In the genomic region with DNA sequence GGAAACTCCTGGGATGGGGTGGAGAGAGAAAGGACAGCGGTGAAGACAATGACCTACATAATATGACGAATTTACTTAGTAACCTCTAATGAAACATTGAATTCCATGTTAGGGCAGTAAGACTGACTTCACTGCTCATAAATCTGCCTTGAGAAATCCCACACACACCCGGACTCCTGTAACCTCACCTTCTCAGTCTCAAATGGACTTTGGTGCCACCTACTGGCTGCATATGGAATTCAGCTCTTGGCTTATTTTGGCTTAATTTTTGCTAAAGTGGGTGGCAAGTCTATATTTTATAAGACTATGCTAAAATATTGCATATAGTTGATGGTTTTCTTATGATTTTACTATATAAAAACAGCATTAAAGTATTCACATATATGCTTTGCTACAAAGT, we compare ENCODE assay signal across 9 mouse cellular contexts. TPM values are rescaled to one million over a fixed set of nuclear protein-coding genes. Genes with fewer than 3 reads are reported as not detected.
DNase-seq lines count a peak whose midpoint lies in the region; ATAC-seq and TF ChIP-seq lines count a peak whose summit lies in the region.
"Had no signal": no experiment of that assay in that cellular context is flagged by ENCODE, and none has a peak within 500 bp of the region (broad histone marks: within the 10 kb centered on the region; RNA-seq: fewer than 3 reads in every experiment).

No protein-coding gene starts in this region.

- H3K27ac ChIP-seq in heart, postnatal 0 days (ENCODE audit: low read depth), result no peak overlapping the region
- no peak overlapping the region for H3K27ac ChIP-seq in heart, embryonic 11.5 days (ENCODE audit: low read depth, low read length)
- no peak overlapping the region for H3K27ac ChIP-seq in midbrain, embryonic 14.5 days (replicated peaks; ENCODE audit: low read depth, low read length)
- H3K27ac ChIP-seq: lung, embryonic 15.5 days had no signal

- no peak for ATAC-seq in heart, postnatal 0 days (ENCODE audit: insufficient read depth, low read depth)
- ATAC-seq in heart, embryonic 11.5 days (replicated peaks; ENCODE audit: insufficient number of reproducible peaks, low FRiP score, low TSS enrichment), result no peak
- ATAC-seq in midbrain, embryonic 14.5 days (ENCODE audit: low FRiP score, low TSS enrichment), result 0 out of 2 replicates have a peak, but pooled peaks have one; percentile 31

- no peaks in the 10 kb centered on the region for H3K36me3 ChIP-seq in heart, postnatal 0 days (replicated peaks; ENCODE audit: control insufficient read depth, insufficient read depth, low read length)
- H3K36me3 ChIP-seq in heart, embryonic 11.5 days (ENCODE audit: control insufficient read depth, insufficient read depth, low read length), result no peaks in the 10 kb centered on the region
- H3K36me3 ChIP-seq in midbrain, embryonic 14.5 days (ENCODE audit: control insufficient read depth, insufficient read depth, low read length), result no peaks in the 10 kb centered on the region
- H3K36me3 ChIP-seq: lung, embryonic 15.5 days had no signal

- TF ChIP-seq CTCF in heart, postnatal 0 days (IDR thresholded peaks at IDR 0.05; ENCODE audit: low read depth), result peak; percentile 87

- no peak for TF ChIP-seq EP300 in heart, postnatal 0 days (IDR thresholded peaks at IDR 0.05; ENCODE audit: low read depth)

- H3K4me1 ChIP-seq in heart, postnatal 0 days (ENCODE audit: control insufficient read depth, insufficient read depth), result no peaks in the 10 kb centered on the region
- no peaks in the 10 kb centered on the region for H3K4me1 ChIP-seq in heart, embryonic 11.5 days (ENCODE audit: control insufficient read depth, insufficient read depth, low read length)
- H3K4me1 ChIP-seq in midbrain, embryonic 14.5 days (ENCODE audit: control insufficient read depth, insufficient read depth, low read length), result no peaks in the 10 kb centered on the region
- H3K4me1 ChIP-seq: lung, embryonic 15.5 days had no signal

- H3K9ac ChIP-seq in heart, postnatal 0 days (replicated peaks; ENCODE audit: low read depth, low read length), result no peak overlapping the region
- H3K9ac ChIP-seq in heart, embryonic 11.5 days (ENCODE audit: low read depth, low read length), result no peak overlapping the region
- H3K9ac ChIP-seq in midbrain, embryonic 14.5 days (replicated peaks; ENCODE audit: low read length), result no peak overlapping the region
- H3K9ac ChIP-seq: lung, embryonic 15.5 days had no signal

- no peak overlapping the region for H3K4me3 ChIP-seq in heart, postnatal 0 days (ENCODE audit: low read depth, low read length)
- H3K4me3 ChIP-seq in heart, embryonic 11.5 days (ENCODE audit: low read depth, low read length), result no peak overlapping the region
- no peak overlapping the region for H3K4me3 ChIP-seq in midbrain, embryonic 14.5 days (replicated peaks; ENCODE audit: low read depth, low read length)
- H3K4me3 ChIP-seq: lung, embryonic 15.5 days had no signal

- no peaks in the 10 kb centered on the region for H3K9me3 ChIP-seq in heart, postnatal 0 days (replicated peaks; ENCODE audit: control insufficient read depth, low read length)
- no peaks in the 10 kb centered on the region for H3K9me3 ChIP-seq in heart, embryonic 11.5 days (replicated peaks; ENCODE audit: control insufficient read depth, low read length)
- H3K9me3 ChIP-seq in midbrain, embryonic 14.5 days (ENCODE audit: control insufficient read depth, low read length), result no peaks in the 10 kb centered on the region
- H3K9me3 ChIP-seq: lung, embryonic 15.5 days had no signal

- no peaks in the 10 kb centered on the region for H3K27me3 ChIP-seq in heart, postnatal 0 days (ENCODE audit: control insufficient read depth, insufficient read depth, low read length)
- no peaks in the 10 kb centered on the region for H3K27me3 ChIP-seq in heart, embryonic 11.5 days (ENCODE audit: control insufficient read depth, insufficient read depth, low read length)
- no peaks in the 10 kb centered on the region for H3K27me3 ChIP-seq in midbrain, embryonic 14.5 days (ENCODE audit: control insufficient read depth, insufficient read depth, low read length)
- H3K27me3 ChIP-seq: lung, embryonic 15.5 days had no signal

- H3K4me2 ChIP-seq in heart, postnatal 0 days (ENCODE audit: low read depth, low read length), result no peak overlapping the region
- H3K4me2 ChIP-seq in heart, embryonic 11.5 days, result no peak overlapping the region
- no peak overlapping the region for H3K4me2 ChIP-seq in midbrain, embryonic 14.5 days (ENCODE audit: low read length)
- H3K4me2 ChIP-seq: lung, embryonic 15.5 days had no signal

- peak; percentile 52 for DNase-seq in heart, postnatal 0 days (ENCODE audit: low spot score)
- peak; percentile 62 to 74 for DNase-seq in CD8-positive naive resting alpha-beta T cell, adult 2 months (ENCODE audit: low read depth in 2 of 2, low spot score in 2 of 2)
- peak; percentile 15 for DNase-seq in c-Kit-negative CD71-positive TER-119-positive erythroid progenitor cells, embryonic 14.5 days (ENCODE audit: low read depth, low spot score)
- DNase-seq in forelimb bud, embryonic 11.5 days (ENCODE audit: low read depth, low spot score), result peak; percentile 67
- DNase-seq in layer of hippocampus, adult 8-10 months (ENCODE audit: low spot score in 2 of 2), result peak; percentile 23 to 60
- peak; percentile 80 for DNase-seq in midbrain, embryonic 14.5 days
- DNase-seq in telencephalon, adult 2 months (ENCODE audit: low read depth, low spot score), result peak; percentile 45

- WGBS in heart, postnatal 0 days, result 47% methylated on average over 3 of the region's 3 CpGs
- WGBS in heart, embryonic 11.5 days (ENCODE audit: insufficient replicate concordance), result 43% methylated on average over 3 of the region's 3 CpGs
- WGBS in midbrain, embryonic 14.5 days, result 57% methylated on average over 3 of the region's 3 CpGs

RNA-seq across cellular contexts. Expression of a gene that starts 16.4 kb away (rescaled TPM):
- not detected in 2 replicates for total RNA-seq in heart, postnatal 0 days (2014; rRNA removed; ENCODE audit: low replicate concordance)
- 0.30 and 0.51 TPM in 2 replicates for polyA plus RNA-seq in heart, postnatal 0 days (2015; fragmentation: Nextera tagmentation; extraction: Ambion mirVana)
- polyA plus RNA-seq in heart, embryonic 11.5 days (2014; fragmentation: Nextera tagmentation; extraction: Ambion mirVana), result 0.64 and 1.2 TPM in 2 replicates
- total RNA-seq in layer of hippocampus, adult 8-10 months (2022), result 1 to 10 TPM in 2 of 4 experiments, under 1 TPM in 2; 0.98 to 1.3 (median 1.1) TPM
- 2.7 TPM in 2 replicates for polyA plus RNA-seq in midbrain, embryonic 14.5 days (2014; fragmentation: Nextera tagmentation; extraction: Ambion mirVana)

RNA-seq across cellular contexts. Expression of a gene that starts 32.6 kb away (rescaled TPM):
- total RNA-seq in heart, postnatal 0 days (2014; rRNA removed; ENCODE audit: low replicate concordance), result 49.3 and 55.3 TPM in 2 replicates
- 10.6 and 11.3 TPM in 2 replicates for polyA plus RNA-seq in heart, postnatal 0 days (2015; fragmentation: Nextera tagmentation; extraction: Ambion mirVana)
- polyA plus RNA-seq in heart, embryonic 11.5 days (2014; fragmentation: Nextera tagmentation; extraction: Ambion mirVana), result 25.8 and 27.0 TPM in 2 replicates
- total RNA-seq in layer of hippocampus, adult 8-10 months (2022), result 10 to 100 TPM; 74.6 to 91.6 (median 86.8) TPM
- 54.8 and 57.3 TPM in 2 replicates for polyA plus RNA-seq in midbrain, embryonic 14.5 days (2014; fragmentation: Nextera tagmentation; extraction: Ambion mirVana)

RNA-seq across cellular contexts. Expression of a gene that starts 47.1 kb away (rescaled TPM):
- total RNA-seq in heart, postnatal 0 days (2014; rRNA removed; ENCODE audit: low replicate concordance), result 82.2 and 107 TPM in 2 replicates
- polyA plus RNA-seq in heart, postnatal 0 days (2015; fragmentation: Nextera tagmentation; extraction: Ambion mirVana), result 185 and 187 TPM in 2 replicates
- polyA plus RNA-seq in heart, embryonic 11.5 days (2014; fragmentation: Nextera tagmentation; extraction: Ambion mirVana), result 106 and 113 TPM in 2 replicates
- total RNA-seq in layer of hippocampus, adult 8-10 months (2022), result 10 to 100 TPM; 37.2 to 53.0 (median 40.9) TPM
- polyA plus RNA-seq in midbrain, embryonic 14.5 days (2014; fragmentation: Nextera tagmentation; extraction: Ambion mirVana), result 125 and 132 TPM in 2 replicates

Comparison
In these comparisons a context has a peak if more than half of its experiments do, and no peak if none do; other contexts are left out.
1. DNase-seq: peak in every context shown above with its lines; median percentile 80 in midbrain, embryonic 14.5 days; 68 in CD8-positive naive resting alpha-beta T cell, adult 2 months; 67 in forelimb bud, embryonic 11.5 days; 52 in heart, postnatal 0 days; 45 in telencephalon, adult 2 months; 42 in layer of hippocampus, adult 8-10 months; 15 in c-Kit-negative CD71-positive TER-119-positive erythroid progenitor cells, embryonic 14.5 days.